Mouse (Mus musculus) myocyte (in vitro differentiated cells): ENCODE measurements around the gene Polh. TPM values are rescaled to one million over a fixed set of nuclear protein-coding genes. Genes with fewer than 3 reads are reported as not detected.

Experiments used
- H3K27me3 ChIP-seq: one replicate; pipeline ENCODE4 v1.6.1; 2011; ENCODE audit not compliant: control insufficient read depth, insufficient read depth, insufficient read length
- H3K36me3 ChIP-seq: one replicate; pipeline ENCODE4 v1.6.1; 2011; ENCODE audit not compliant: control insufficient read depth, insufficient read depth
- H3K4me2 ChIP-seq: one replicate; pipeline ENCODE4 v1.6.1; 2011; ENCODE audit warnings: low read depth, control low read depth
- H3K4me3 ChIP-seq: one replicate; pipeline ENCODE4 v1.5.1; 2011; ENCODE audit warnings: mild to moderate bottlenecking, control low read depth, moderate library complexity
- H3K79me2 ChIP-seq: one replicate; pipeline ENCODE4 v1.6.1; 2011; ENCODE audit not compliant: control insufficient read depth, insufficient read depth
- H3ac ChIP-seq: one replicate; pipeline ENCODE4 v1.6.1; 2011; ENCODE audit not compliant: control insufficient read depth, insufficient read length
- CEBPB ChIP-seq: IDR thresholded peaks from 2 replicates; pipeline ENCODE4 v1.6.1; 2011; ENCODE audit warnings: mild to moderate bottlenecking, moderate library complexity; ENCODE audit not compliant: poor library complexity, insufficient read depth, severe bottlenecking
- E2F4 ChIP-seq: IDR thresholded peaks from one replicate; pipeline ENCODE4 v1.6.1; 2011; ENCODE audit warnings: mild to moderate bottlenecking, control low read depth, moderate library complexity; ENCODE audit not compliant: insufficient read depth
- MAX ChIP-seq: IDR thresholded peaks from one replicate; pipeline ENCODE4 v1.6.1; 2011; ENCODE audit warnings: low read depth, mild to moderate bottlenecking, control low read depth
- MYOD1 ChIP-seq, 3 experiments: IDR thresholded peaks; one replicate each; pipeline ENCODE4 v1.6.1; 2011; ENCODE audit warnings: control low read depth in 2 of 3, low read depth in 2 of 3, mild to moderate bottlenecking in 2 of 3, moderate library complexity in 1 of 3; ENCODE audit not compliant: insufficient read length in 2 of 3, control insufficient read depth in 1 of 3
- MYOG ChIP-seq, 3 experiments: IDR thresholded peaks; one replicate each; pipeline ENCODE4 v1.6.1; 2011; ENCODE audit warnings: control low read depth in 2 of 3, low read depth in 2 of 3, mild to moderate bottlenecking in 2 of 3; ENCODE audit not compliant: insufficient read length in 2 of 3, control insufficient read depth in 1 of 3, insufficient read depth in 1 of 3
- POLR2A ChIP-seq: IDR thresholded peaks from one replicate; pipeline ENCODE4 v1.6.1; 2011; ENCODE audit warnings: low read depth, mild to moderate bottlenecking, control low read depth, moderate library complexity; ENCODE audit not compliant: insufficient read length
- POLR2AphosphoS2 ChIP-seq: IDR thresholded peaks from one replicate; pipeline ENCODE4 v1.6.1; 2011; ENCODE audit warnings: low read depth, control low read depth; ENCODE audit not compliant: insufficient read length
- REST ChIP-seq: IDR thresholded peaks from one replicate; pipeline ENCODE4 v1.6.1; 2011; ENCODE audit warnings: mild to moderate bottlenecking, control low read depth, moderate library complexity; ENCODE audit not compliant: insufficient read depth, insufficient read length
- SRF ChIP-seq: IDR thresholded peaks from one replicate; pipeline ENCODE4 v1.6.1; 2011; ENCODE audit warnings: low read depth; ENCODE audit not compliant: control insufficient read depth, insufficient read length
- TCF12 ChIP-seq: IDR thresholded peaks from one replicate; pipeline ENCODE4 v1.6.1; 2011; ENCODE audit warnings: mild to moderate bottlenecking, control low read depth; ENCODE audit not compliant: poor library complexity, insufficient read depth, severe bottlenecking
- TCF3 ChIP-seq: IDR thresholded peaks from one replicate; pipeline ENCODE4 v1.6.1; 2011; ENCODE audit warnings: low read depth, control low read depth; ENCODE audit not compliant: insufficient read length
- USF1 ChIP-seq: IDR thresholded peaks from one replicate; pipeline ENCODE4 v1.6.1; 2011; ENCODE audit warnings: low read depth, mild to moderate bottlenecking, control low read depth, moderate library complexity
- polyA plus RNA-seq: library from polyadenylated mRNA; unstranded; fragments of >200 nt; fragmentation: generic; extraction: Trizol; gene quantifications from one replicate; pipeline ENCODE4 v1.2.1, GENCODE M21; 2012; ENCODE audit warnings: missing spikeins

The Polh gene
- polyA plus RNA-seq, 1 experiment = 6.0 TPM

GRCm38 (mm10) chr17:46123285-46123684 is 79.2 kb downstream of the Polh start:
- no peak overlapping the region for H3K4me2 ChIP-seq
- TF ChIP-seq TCF3 (no peak), POLR2A (no peak), E2F4 (no peak), SRF (no peak), TCF12 (no peak), MYOD1 (IDR thresholded peaks at IDR 0.05; ENCODE audit: control insufficient read depth in 1 of 3, insufficient read length in 2 of 3, low read depth in 2 of 3) (no peak), USF1 (no peak), CEBPB (no peak), REST (no peak), POLR2AphosphoS2 (no peak), MYOG (IDR thresholded peaks at IDR 0.05; ENCODE audit: control insufficient read depth in 1 of 3, insufficient read depth in 1 of 3, insufficient read length in 2 of 3, low read depth in 2 of 3) (no peak), MAX (no peak)
- no peak overlapping the region for H3K4me3 ChIP-seq
- no peak overlapping the region for H3ac ChIP-seq
- no peaks in the 10 kb centered on the region for H3K27me3 ChIP-seq
- H3K79me2 ChIP-seq = no peaks in the 10 kb centered on the region
- peaks cover 15% of the 10 kb centered on the region for H3K36me3 ChIP-seq

GRCm38 (mm10) chr17:46122791-46123190 is 79.7 kb downstream of the Polh start:
- Histone ChIP-seq H3ac (no peak overlapping the region), H3K27me3 (no peaks in the 10 kb centered on the region), H3K36me3 (peaks cover 15% of the 10 kb centered on the region), H3K4me3 (no peak overlapping the region), H3K79me2 (no peaks in the 10 kb centered on the region), H3K4me2 (no peak overlapping the region)
- no peak for TF ChIP-seq E2F4
- TF ChIP-seq POLR2AphosphoS2 = no peak
- no peak for TF ChIP-seq MAX
- no peak for TF ChIP-seq REST
- no peak for TF ChIP-seq TCF3
- no peak for TF ChIP-seq TCF12
- TF ChIP-seq MYOD1 (IDR thresholded peaks at IDR 0.05; ENCODE audit: control insufficient read depth in 1 of 3, insufficient read length in 2 of 3, low read depth in 2 of 3) = no peak
- TF ChIP-seq CEBPB = no peak
- TF ChIP-seq SRF = no peak
- no peak for TF ChIP-seq MYOG (IDR thresholded peaks at IDR 0.05; ENCODE audit: control insufficient read depth in 1 of 3, insufficient read depth in 1 of 3, insufficient read length in 2 of 3, low read depth in 2 of 3)
- TF ChIP-seq POLR2A = no peak
- no peak for TF ChIP-seq USF1

Other genes with a start within 250 kb of the Polh start
- 177 TPM for gene Vegfa, start 170.3 kb downstream of the Polh start, polyA plus RNA-seq
- 112 TPM for gene Mrps18a, start 91.7 kb downstream of the Polh start, polyA plus RNA-seq
- 3.6 TPM for gene Rsph9, start 58.4 kb downstream of the Polh start, polyA plus RNA-seq
- 26.8 TPM for gene Mad2l1bp, start 49.1 kb downstream of the Polh start, polyA plus RNA-seq
- gene Gtpbp2, start 41.6 kb downstream of the Polh start, polyA plus RNA-seq = 125 TPM
- gene Xpo5, start 137 bp upstream of the Polh start, polyA plus RNA-seq = 31.9 TPM
- 105 TPM for gene Polr1c, start 45.4 kb upstream of the Polh start, polyA plus RNA-seq
- 112 TPM for gene Yipf3, start 45.4 kb upstream of the Polh start, polyA plus RNA-seq
- gene Lrrc73, start 50.9 kb upstream of the Polh start, polyA plus RNA-seq = 2.0 TPM
- 50.9 TPM for gene Tjap1, start 80.4 kb upstream of the Polh start, polyA plus RNA-seq
- 1.8 TPM for gene Dlk2, start 94.8 kb upstream of the Polh start, polyA plus RNA-seq
- 4.6 TPM for gene Abcc10, start 125.7 kb upstream of the Polh start, polyA plus RNA-seq
- gene Zfp318, start 181.1 kb upstream of the Polh start, polyA plus RNA-seq = 4.2 TPM
- not detected for gene Crip3, start 226.3 kb upstream of the Polh start, polyA plus RNA-seq
- gene Slc22a7, start 235.8 kb upstream of the Polh start, polyA plus RNA-seq = not detected